Mouse (Mus musculus) adrenal gland, postnatal 25 days (tissue): Measurements from ENCODE around the gene Traf2. TPM values are rescaled to one million over a fixed set of nuclear protein-coding genes. Genes with fewer than 3 reads are reported as not detected.
A peak's percentile ranks its signal among the peaks of the same experiment; 100 is the strongest.

Experiments
- DNase-seq: peaks from one replicate; pipeline ENCODE4 v3.0.0; 2021; ENCODE audit warnings: mixed read lengths
- total RNA-seq: library from RNA; stranded (reverse); gene quantifications from 2 replicates; pipeline ENCODE4 v1.2.3, GENCODE M21; 2021

Traf2 gene
- total RNA-seq, 1 experiment from 2014 or later: 29.2 TPM

DNA sequence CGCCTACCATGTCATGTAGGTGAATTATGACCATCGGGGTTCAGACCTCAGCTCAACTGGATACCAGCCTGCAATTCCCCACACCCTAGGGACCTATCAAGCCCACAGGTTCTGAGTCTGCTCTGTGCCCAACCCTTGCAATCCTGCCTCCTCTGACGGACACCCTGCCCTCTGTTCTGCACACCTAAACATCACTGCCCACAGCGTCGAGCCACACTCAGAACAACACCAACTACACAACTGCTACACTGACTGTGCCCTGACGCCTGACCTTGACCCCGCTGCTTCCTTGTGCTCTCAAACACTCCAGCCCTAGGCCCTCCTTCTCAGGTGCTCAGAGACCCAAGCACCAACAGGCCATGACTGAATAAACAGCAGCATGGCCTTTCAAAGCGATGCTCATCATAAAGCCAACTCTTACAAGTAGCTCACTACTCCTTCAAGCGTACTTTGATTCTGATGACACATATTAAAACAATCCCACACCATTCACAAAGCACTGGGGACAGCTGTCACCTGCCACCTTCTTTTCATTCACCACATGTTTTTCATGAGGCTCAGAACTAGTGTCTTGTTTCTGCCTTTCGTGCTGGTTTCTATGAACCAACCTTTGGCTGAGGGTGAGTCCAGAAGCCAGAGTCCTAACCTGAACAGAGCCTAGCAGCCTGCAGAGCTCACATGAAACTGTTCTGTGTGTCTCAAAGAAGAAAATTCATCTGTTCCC, 4.9 kb downstream of the Traf2 start:
- DNase-seq: no peak

DNA sequence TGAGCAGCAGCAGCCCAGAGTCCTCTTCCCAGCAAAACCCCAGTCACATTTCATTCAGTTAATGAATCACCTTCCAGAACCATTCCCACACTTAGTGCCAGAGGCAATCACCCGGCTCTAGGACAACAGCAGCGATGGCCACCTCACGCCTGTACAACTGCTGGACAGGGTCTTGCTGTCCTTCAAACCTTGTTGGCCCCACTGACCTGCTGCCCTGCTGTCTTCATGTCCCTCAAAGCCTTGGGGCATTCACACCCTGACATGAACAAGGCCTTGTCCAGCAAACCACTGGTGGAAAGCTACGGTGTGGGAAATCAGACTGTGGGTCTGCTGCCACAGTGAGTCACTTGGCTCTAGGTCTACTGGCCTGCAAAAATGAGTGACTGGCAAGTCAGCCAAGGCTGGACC, 6.2 kb downstream of the Traf2 start:
- DNase-seq: no peak

DNA sequence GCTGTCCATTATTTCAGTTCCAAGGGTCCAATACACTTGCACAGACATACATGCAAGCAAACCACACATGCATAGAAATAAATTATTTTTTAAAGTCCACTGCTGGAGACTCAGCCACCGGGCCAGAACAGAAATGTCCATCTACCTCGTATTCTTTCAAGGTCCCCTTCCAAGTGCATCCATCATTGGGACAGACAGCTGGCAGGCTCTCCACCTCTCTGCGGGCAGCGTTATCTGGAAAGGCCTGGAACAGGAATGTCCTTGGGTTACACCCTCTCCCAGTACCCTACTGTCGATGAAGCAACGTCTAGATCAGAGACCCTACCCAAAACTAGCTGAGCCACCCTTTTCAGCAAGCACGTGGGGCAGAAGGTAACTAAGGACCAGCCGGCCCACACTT, 10.2 kb downstream of the Traf2 start:
- peak; percentile 70 for DNase-seq

DNA sequence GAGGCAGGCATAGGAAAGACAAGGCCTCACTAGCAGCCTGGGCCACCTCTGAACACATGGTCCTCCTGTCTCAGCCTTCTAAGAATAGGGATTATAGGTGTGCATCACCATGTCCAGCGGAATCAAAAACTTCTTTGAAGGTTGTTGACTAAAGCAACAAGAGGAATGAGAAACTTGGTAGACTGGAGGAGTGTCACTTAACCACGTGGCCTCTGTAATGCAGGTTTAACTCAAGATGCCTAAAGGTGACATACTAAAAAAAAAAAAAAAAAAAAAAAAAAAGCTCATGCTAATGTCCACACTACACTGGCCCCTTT, 11.9 kb downstream of the Traf2 start:
- no peak for DNase-seq

DNA sequence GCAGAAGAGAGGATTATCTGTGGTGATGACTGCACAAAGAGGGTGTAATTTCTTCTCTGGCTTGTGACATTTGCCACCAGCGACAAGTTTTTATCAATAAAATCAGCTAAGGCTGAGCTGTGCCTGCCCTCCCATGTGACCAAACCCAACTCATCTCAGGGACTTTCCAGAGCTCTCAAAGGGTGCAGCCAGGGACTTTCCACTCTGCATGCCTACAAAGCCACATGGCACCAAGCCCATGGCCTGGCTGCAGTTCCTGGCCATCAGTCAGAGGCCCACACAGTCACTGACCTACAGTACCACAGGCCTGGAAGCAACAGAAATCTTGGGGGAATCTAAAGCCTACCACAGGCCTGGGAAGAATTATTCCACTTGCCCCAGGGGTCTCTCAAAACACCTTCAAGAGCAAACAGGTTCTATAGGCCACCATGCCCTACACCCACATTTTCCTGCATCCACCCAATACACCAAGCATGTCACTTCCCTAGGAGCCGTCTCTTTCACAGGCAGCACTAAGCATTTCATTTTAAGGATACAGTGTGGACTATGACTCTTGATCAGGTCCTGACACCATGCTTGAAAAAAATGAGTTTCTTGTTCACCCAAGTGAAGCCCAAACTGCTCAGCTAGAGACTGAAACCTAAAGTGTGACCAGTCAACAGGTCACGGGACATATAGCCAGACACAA, 12.4 kb downstream of the Traf2 start:
- DNase-seq: peak; percentile 89

DNA sequence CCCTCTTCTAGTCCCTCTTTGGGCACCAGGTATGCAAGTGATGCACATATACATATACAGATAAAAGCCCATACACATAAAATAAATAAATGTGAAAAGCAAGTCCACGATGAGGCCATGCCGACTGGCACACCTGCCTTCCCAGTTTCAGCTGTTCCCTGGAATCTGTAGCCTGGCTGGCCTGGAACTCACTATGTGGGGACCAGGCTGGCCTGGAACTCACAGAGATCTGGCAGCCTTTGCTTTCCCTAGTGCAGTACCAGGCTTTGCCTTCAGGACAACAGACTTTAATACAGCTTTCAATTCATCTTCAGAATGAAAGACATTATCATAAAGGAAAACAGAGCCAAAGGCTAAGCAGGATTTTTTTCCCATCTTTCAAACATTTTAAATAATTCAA, 13.0 kb downstream of the Traf2 start:
- no peak for DNase-seq

DNA sequence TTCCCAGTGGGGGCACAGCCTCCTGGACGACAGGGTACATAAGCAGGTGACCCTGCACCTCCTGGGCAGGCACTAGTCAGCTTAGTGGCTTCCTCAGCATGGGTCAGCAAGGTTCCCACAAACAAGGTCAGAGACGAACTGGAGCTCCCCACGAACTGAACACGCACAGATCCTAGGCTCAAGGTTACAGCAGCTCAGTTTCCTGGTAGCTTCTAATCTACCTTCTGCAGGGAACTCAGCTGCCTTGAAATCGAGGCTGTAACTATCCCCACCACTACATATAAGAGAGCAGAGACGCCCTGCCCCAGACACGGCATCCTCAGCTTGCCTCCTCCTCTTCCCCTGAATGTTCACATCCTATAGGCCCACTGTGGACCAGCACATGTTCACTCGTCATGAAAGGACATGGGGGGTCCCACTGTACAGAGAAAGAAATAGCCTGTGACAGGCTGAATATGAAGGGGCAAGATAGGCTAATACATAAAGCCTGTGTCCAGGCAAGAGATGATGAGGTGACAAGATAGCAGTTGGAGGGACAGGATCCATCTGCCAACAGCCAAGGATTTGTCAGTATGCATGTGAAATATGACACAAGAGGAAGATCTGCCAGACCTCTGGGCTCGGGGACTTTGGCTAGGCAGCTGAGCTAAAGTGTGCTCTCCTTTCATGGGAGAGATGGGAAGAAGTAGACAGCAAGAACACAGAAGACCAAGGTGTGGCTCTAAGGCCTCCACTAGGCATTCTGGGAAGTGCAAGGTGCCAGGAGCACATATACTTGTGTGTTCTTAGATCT, 20.0 kb downstream of the Traf2 start:
- DNase-seq: no peak

DNA sequence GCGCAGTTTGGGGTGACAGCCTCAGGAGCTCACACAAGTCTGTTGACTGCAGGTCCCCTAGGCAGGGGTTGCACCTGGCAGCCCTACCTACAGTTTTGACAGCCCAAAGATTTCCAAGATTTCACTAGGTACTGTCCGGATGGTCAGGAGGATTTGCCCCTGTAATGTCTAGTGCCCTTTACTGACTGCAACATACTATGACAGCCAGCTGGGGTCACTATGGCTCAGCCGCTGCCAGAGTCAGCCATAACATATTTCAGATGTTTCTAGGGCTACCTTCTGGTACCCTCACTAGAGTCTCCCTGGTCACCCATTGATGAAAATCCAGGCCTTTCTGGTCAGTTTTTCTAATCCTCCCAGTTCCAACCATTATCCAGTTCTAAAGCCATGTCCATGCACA, 36.8 kb downstream of the Traf2 start:
- no peak for DNase-seq

DNA sequence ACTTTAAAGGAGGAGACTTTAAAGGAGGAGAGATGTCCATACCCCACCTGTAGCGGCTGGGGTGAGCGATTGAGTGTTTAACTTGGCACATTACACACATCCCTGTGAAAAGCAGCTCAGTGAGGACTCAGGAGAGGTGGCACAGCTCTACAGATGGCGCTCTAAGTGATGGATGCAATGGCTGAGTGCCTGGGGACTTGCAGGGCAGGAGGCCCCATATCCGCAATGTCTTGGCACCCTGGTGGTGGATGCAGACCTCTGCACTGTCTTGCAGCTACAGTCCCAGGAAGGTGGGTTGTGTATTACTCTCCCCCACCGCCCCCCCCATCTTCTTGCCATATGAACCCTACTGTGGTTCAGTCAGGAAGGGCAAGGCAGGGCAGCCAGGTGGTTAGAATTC, 39.8 kb downstream of the Traf2 start:
- DNase-seq: no peak

DNA sequence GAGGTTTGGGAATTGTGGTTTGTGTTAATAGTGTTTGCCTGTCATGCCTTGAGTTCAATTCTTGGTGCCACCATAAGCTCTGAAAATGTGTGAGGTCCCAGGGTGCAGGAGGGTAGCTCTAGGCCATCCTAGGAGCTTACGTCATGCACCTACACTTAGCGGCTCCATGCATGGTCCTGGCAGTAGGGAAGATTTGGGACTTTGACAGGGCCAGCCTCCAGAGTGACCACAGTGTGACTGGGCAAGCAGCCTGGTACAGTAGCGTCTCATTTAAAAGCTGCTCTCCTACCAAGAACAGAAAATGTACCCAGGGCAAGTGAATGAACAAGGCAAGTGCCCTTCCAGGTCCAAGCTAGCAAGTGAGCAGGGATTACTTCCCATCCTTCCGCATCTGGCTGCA, 40.9 kb downstream of the Traf2 start:
- DNase-seq: no peak

DNA sequence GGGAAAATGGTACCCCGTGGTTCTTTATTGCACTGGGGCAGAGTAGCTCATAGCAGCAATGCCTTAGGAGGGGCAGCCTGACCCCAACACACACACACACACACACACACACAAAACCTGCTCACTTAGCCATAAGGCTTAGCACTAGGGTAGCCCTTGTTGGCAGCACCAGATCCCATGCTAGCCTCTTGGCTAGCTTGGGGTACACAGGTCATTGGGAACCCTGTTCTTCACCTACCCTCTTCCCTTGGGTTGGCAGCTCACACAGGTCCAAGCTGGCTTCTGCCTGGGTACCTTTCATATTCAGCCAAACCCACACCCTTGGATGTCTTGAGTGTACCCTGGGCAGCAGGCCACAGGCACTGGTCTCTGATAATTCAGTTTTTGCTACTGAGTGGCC, 41.7 kb downstream of the Traf2 start:
- no peak for DNase-seq

DNA sequence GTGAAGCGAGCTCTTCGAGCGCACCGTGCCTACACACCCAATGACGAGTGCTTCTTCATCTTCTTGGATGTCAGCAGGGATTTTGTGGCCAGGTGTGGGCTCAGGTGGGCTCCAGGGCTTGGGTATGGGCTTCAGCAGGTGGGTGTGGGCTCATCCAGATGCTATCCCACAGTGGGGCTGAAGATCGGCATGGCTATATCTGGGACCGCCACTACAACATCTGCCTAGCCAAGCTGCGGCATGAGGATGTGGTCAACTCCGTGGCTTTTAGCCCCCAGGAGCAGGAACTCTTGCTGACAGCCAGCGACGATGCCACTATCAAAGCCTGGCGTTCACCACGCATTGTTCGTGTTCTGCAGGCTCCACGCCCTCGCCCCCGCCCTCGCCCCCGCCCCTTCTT, 42.2 kb downstream of the Traf2 start:
- no peak for DNase-seq

DNA sequence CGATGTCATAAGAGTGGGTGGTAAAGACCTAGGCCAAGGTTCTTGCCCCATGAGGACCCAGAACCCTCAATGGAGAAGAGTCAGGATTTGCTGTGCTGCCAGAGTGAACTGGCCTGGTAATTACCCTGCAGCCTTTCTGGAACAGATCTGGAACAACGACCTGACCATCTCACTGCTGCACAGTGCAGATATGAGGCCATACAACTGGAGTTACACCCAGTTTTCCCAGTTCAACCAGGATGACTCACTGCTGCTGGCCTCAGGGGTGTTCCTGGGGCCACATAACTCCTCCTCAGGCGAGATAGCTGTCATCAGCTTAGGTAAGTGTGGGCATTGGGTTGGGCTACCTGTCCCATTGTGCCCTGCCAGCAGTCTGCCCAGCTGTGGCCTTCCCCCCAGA, 44.0 kb downstream of the Traf2 start:
- no peak for DNase-seq

DNA sequence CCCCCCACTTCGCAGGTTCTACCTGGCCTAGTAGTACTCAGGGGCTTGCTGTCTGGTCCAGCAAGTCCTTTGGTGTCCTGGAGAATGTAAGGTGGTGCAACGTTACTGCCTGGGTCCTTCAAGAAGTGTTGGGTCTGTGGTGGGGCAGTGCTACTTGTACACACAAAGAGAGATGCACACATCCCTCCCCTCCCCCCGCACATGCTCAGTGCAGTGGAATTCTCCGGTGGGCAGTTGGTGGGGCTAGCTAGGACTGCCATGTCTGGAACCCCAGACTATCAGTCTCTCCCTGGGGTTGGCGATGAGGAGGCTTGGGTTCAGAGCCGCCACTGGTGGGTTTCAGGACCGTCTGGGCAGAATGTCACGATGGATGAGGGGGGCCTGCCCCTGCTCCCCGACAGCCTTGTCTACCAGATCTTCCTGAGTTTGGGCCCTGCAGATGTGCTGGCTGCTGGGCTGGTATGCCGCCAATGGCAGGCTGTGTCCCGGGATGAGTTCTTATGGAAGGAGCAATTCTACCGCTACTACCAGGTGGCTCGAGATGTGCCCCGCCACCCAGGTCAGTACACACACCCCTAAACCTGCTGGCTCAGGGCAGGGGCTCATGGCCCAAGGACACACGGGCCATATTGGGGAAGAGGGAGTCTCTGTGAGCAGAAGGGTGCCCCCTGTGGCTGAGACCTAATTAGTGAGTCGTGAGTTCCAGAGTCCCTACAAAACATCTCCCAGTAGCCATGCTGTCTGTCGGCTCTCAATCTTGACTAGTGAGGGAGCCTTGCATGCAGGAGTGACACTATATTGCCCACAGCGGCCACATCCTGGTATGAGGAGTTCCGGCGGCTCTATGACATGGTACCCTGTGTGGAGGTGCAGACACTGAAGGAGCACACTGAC, 44.9 kb downstream of the Traf2 start, which contains the start of gene C8g:
Gene C8g, minus strand, starts transcription at position 127 of the 894 bp plus-strand sequence.
- DNase-seq: no peak

DNA sequence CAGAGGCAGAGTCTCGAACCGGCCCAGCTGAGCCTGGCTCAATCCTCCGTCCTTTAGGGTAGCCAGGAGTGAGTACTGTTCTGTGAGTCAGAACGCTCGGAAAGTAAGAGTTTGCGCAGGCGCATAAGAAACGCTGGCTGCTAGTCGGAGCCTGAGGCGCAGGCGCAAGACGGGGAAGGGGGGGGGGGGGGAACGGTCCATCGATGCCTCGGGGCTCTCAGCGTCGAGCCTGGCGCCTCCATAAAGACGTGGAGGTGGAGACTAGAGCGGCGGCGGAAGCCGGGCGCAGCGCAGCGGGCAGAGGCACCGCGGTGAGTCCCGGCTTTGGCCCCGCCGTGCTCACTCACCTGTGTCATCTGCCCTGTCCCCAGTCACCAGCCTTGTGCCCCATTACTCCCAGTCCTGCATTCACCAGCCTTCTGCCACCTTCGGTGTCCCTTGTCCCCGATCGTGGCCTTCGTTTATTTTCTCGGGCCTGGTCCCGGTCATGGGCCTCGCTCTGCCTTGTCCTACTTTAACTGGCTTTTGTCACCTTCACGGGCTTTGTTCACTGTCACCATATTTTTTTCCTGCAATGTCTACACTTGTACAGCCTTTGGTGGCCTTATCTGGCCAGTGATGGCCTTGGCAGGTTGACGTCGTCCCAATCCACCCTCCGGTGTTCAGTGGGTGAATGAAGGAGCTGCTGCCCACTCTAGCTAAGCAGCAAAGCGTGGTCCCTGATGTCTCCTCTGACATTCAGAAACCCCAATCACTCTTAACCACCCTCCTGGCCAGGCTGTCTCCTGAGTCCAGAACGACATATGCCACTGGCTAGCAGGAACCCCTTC, 45.9 kb downstream of the Traf2 start, which contains the start of gene Fbxw5:
Gene Fbxw5, plus strand, starts transcription at position 175 of the 830 bp plus-strand sequence.
- DNase-seq: peak; percentile 85

DNA sequence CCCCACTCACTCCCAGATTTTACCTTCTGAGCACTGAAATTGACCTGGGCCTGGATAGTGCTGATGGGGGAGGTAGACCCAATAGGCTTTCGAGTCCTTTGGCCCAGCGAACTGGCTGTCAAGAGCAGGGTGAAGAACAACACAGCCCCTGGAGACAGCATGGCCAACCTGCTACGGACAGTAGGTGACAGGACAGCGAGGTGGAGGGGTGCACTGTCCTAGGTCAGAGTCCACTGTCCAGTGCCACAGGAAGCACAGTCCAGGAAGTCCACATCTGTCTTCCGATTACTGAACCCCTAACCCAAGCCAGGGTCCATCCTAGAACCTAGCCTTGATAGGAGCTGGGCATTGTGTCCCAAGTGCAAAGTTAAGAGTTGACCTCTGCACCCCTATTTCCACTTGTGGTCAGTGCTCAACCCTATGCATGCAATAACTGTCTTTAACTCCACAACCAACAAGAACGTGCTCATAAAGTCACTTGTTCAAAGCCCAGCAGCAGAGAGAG, 46.6 kb downstream of the Traf2 start:
- no peak for DNase-seq

DNA sequence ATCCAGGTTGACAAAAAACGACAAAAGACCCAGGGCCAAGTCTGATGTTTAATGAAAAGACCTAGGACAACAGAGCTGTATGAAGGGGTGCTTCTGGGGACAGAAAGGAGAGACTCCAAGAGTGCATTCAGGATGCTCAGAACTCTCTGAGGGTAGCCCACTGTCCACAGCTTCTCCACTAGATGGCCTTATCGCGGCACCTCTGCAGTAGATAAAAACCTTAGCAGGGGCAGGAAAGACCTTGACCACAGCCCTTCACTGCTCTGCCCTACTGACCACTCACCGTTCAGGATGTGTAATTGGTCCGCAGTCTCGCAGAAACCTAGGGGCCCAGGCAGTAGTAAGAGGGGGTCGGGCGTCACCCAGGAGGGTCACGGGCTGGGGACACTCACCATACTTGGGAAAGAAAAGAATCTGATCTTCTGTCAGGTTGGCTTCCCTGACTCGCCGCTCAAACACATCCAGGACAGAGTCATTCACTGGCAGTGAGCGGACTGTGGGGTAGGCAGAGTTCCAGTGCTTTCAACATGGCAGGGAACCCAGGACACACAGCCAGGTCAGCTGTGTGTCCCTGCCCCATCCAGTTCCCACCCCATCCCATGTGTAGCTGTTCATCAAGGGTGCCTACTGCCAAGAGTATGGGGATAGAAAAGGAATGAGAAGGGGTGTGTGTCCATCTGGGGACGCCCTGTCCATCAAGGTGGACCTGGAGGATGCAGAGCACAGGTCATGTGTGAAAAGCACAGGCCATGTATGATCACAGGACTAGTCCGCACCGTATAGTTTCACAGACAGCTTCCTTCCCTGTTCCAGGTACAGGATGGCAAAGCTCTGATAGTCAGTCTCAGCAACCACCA, 47.9 kb downstream of the Traf2 start:
- DNase-seq: no peak

DNA sequence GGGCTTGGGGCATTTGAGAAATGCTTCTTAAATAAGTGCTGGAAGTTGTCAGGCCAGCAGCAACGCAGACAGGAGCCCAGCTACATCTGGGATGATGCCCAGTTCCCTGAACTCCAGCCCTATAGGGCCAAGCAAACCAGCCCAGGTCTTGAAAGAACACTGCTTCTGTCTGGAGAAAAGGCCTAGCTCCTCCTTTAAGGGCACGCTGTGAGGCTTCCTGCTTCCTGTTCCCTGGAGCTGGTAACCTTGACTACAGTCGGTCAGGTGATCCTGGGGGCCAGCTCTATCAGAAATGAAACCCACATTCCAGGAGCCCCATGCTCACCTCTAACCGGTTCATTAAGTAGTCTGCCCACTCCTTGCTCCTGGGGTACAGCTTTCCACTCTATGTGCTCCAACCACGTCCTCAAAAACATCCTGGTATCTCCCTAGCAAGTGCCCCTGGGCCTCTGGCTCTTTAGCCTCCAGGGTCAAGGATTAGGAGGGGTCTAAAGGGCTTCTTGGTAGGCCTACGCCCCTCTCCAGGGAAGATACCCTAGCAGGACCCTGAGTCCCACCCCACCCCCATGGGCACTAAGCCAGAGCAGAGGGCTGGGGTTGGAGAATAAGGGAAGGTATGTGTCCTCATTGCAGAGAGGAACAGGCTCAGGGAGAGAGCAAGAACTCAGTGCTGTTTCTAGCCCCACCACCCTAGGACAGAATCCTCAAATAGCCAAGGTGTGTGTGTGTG, 48.7 kb downstream of the Traf2 start:
- no peak for DNase-seq

DNA sequence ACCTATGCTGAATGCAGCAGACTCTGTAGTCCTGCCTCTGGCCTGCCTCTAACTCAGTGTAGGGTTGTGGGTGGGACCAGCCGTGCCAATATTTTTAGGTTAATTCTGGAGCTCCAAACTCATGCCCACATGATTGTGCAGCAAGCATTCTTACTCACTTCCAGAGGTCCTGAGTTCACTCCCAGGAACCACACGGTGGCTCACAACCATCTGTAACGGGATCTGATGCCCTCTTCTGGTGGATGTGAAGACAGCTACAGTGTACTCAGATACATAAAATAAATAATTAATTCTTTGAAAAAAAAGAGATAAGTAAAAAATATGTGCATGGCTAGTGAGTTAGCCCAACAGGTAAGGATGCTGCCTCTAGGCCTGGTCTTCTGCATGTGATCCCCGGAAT, 50.3 kb downstream of the Traf2 start:
- no peak for DNase-seq
